Mouse (Mus musculus) thymus, postnatal 4 days (tissue): ENCODE measurements around the gene Rangrf.
"Not testable (repeated sequence)": the region's sequence is repeated elsewhere in the genome, so short reads cannot be mapped to it uniquely, and the experiment has no call there.

Experiments used
- DNase-seq: peaks from one replicate; pipeline ENCODE4 v3.0.0; 2021

The Rangrf gene

GRCm38 (mm10) chr11:68975085-68975484 lies at the start of gene Rangrf:
TSS of gene Rangrf (minus strand) at chr11:68975185.
- no peak for DNase-seq

- no peak for DNase-seq
These were observed 45.7 kb upstream of the Rangrf start for GRCm38 (mm10) chr11:69020691-69021090.

- DNase-seq: no peak
These were observed 41.8 kb upstream of the Rangrf start for GRCm38 (mm10) chr11:69016755-69017154.

DNA sequence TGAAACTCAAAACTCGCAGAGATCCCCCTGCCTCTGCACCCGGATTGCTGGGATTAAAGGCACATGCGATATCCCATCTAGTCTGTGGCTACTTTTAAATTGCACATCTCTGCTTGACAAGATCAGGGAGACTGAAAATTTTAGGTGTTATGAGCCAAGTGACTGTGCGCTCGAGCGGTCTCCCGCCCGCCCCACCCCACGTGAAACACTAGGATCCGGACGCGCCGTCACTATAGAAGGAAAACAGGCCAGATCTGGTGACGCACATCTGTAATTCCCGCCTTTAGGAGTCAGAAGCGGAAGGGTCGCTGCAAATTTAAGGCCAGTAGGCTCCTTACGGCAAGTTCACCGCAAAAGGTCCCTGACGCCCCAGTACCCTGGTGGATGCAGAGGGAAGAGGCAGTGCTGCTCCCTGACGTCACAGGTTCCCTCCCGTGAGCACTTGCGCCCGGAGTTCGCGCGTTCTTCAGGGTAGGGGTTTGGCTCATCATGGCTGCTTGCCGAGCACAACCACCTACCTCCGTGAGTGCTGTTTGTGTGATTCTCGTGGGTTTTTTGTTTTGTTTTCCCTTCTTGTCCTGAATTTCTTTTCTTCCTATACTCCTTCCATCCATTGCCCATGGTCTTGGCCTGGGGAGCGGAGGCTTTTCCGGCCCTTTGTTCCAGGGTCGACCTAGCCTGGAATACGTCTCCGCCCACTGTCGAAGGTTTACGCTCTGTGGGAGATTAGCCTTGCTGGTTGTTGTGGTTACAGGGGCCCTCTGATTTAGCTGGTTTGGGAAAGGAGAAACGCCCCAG lies 40.9 kb upstream of the Rangrf start, which contains the start of gene Ctc1:
TSS of gene Ctc1 (plus strand) at position 268 of the 798 bp plus-strand sequence.
- peak; percentile 91 for DNase-seq

DNA sequence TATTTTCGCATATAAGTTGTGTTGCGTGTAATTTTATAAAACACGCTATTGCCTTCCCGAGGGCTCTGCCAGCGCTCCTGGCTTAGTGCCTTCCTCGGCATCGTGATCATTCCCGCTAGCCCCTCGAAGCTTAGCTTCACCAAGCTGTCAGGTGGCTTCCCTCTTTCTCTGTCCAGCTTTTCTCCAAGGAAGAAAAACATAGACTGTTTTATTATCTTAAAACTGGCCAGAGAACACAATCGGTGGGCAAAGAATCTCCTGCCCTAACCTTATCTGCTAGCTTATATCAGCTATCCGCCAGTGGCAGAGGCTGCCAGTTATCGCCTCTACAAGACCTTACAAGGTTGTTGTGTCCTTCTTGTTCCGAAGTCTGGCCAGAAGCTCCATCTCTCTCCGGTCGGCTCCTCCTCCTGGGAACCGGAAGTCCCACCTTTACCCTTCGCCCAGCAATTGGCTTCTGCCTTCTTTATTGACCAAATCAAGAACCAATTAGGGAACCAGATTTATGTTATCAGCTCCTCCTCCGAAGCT lies 37.2 kb upstream of the Rangrf start:
- DNase-seq: peak; percentile 81

- DNase-seq: not testable (repeated sequence)
These were observed 36.5 kb upstream of the Rangrf start for GRCm38 (mm10) chr11:69011445-69011844.

GRCm38 (mm10) chr11:69010400-69011323 lies 35.7 kb upstream of the Rangrf start:
- no peak for DNase-seq

GRCm38 (mm10) chr11:69009508-69009907 lies 34.5 kb upstream of the Rangrf start:
- DNase-seq: no peak

GRCm38 (mm10) chr11:69008182-69009121 lies 33.5 kb upstream of the Rangrf start, which contains the start of gene Pfas:
TSS of gene Pfas (minus strand) at chr11:69008460.
- DNase-seq: peak; percentile 98

DNA sequence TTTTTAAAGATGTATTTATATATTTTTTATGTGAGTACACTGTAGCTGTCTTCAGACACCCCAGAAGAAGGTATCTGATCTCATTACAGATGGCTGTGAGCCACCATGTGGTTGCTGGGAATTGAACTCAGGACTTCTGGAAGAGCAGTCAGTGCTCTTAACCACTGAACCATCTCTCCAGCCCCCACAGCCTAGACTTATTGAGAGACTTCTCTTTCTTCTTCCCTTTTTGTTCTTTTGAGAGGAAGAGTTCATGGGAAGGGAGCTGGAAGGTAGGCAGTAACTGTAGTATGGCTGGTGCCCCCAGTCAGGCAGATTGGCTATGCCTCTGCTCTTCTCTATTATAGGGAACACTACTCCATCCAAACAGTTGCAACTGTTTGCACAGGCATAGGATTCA lies 31.6 kb upstream of the Rangrf start:
- not testable (repeated sequence) for DNase-seq

DNA sequence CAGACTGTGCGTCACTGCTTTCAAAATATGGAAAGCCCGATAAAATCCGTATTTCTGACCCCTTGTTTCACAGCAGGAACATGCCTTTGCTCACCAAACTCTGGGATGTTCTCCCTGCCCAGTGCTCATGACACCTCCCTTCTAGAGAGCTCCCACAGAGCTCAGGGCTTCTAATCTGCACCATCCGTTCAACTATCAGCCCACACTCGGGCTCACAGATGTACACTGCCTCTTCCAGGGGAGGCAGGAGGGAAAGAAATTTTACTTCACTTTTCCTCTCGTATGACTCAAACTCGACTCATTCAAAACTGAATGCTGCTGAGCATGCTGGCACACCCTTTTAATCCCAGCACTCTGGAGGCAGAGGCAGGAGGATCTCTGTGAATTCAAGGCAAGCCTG lies 30.2 kb upstream of the Rangrf start:
- no peak for DNase-seq

DNA sequence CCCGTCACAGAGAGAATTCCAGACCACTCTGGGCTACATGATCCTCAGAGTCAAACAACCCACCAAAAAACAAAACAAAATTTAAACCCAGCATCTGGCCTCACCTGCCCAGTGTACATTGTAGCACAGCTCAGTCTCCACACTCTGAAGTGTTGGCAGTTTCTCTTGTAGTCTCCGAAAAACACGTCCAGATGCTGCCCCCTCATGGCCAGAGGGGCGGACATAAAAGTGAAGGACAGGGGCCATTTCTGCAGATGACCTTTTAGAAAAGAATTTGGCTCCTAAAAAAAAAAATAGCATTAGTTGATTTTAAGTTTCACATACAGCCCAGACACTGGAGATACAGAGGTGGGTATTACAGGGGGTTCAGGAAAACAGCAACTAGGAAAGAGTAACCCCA lies 28.6 kb upstream of the Rangrf start:
- no peak for DNase-seq

DNA sequence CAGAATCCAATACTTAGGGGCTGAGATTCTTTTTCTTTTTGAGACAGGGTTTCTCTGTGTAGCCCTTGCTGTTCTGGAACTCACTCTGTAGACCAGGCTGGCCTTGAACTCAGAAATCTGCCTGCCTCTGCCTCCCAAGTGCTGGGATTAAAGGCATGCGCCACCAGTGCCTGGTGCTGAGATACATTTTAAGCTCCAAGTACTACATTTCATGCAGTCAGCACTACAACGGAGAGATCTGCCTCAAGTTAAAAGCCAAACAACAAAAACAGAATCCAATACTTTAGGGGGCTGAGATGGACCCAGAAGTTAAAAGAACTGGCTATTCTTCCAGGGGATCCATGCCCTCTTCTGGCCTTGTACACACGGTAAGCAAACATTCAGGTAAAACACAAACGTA lies 27.8 kb upstream of the Rangrf start:
- DNase-seq: not testable (repeated sequence)

- DNase-seq: no peak
These were observed 22.1 kb upstream of the Rangrf start for GRCm38 (mm10) chr11:68997080-68997479.

DNA sequence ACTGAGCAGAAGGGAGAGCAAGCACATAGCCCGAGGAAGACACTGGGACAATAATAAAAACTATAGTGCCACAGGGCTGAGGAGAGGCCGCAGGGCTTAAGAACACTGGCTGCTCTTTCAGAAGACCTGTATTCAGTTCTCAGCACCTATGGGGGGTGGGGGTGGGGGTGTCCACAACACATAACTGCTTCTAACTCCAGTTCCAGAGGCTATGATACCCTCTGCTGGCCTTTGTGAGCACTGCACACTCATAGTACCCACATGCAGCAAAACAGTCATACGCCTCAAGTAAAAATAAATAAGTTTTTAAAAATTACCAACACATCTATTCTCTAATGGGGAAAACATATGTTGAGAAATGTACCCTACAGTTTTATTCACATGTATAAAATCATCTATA lies 19.4 kb upstream of the Rangrf start:
- DNase-seq: peak; percentile 56

- no peak for DNase-seq
These were observed 18.1 kb upstream of the Rangrf start for GRCm38 (mm10) chr11:68993122-68993521.

DNA sequence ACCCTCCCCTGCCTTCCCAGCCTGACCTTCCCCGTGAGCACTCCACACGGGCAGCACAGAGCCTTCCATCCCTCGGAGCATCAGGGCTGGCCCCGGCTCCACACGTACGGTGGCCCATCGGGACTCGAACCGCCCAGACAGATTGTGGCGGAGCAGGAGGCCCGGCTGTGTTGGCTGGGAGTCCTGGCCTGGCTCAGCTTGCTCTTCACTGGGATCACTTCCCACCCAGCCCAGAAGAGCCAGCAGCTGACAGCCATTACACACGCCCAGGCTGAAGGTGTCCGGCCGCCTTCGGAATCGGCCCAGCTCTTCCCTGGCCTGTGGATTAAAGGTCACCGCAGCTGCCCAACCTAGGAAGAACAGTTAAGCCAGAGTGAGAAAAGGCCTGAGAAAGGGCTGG lies 13.4 kb upstream of the Rangrf start:
- no peak for DNase-seq

- DNase-seq: no peak
These were observed 12.4 kb upstream of the Rangrf start for GRCm38 (mm10) chr11:68987365-68987882.

DNA sequence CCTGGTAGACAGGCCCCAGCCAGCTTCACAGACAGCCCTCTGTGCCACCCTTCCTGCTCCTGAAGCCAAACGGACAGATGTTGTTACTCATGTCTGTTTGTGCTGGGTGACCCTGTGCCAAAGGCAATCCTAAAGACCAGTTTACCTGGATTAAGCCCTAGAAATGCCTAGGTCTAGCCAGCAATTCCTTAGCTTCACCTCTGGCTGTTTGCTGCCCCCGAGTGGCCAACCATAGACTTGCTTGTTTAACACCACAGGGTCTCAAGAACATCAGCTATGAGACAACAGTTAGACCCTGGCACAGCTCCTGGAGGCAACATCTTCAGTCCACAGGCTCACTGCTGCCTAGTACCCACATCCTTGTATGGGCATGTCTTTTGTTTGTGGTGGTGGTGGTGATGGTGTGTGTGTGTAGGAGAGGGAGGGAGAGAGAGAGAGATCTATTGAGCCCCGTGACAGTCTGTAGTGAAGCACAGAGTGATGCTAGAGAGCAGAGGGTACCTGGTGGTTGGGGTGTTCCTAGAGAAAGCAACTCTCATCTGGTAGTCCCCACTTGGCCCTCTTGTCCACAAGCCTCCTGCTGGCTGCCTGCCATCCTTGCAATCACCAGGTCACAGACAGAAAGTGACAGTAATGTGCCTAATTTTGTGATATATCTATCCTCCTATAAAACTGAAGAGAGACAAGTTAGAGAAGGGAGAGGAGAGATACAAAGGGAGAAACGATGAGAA lies 7.8 kb upstream of the Rangrf start:
- DNase-seq: peak; percentile 90

- DNase-seq: no peak
These were observed 5.9 kb upstream of the Rangrf start for GRCm38 (mm10) chr11:68980919-68981318.

DNA sequence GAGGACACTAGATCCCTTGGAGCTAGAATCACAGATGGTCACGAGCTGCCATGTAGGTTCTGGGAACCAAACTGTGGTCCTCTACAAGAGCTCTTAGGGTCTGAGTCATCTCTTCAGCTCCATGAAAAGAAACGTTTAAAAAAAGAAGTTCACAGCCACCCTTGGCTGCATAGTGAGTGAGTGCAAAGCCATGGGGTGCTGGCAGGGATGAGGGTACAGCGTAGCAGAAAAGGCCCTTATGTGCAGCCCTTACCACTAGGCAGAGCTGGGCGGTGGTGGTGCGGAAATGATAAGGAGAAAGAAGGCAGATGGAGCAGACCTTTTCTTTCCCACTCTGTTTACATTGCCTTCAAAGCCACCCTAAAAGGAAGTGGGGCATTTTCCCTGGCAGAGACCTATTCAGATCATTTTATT lies 4.3 kb upstream of the Rangrf start:
- no peak for DNase-seq
